Mouse (Mus musculus) forebrain, embryonic 16.5 days (tissue): Measurements from ENCODE around the gene Fcho1. TPM values are rescaled to one million over a fixed set of nuclear protein-coding genes. Genes with fewer than 3 reads are reported as not detected.
"Not testable (repeated sequence)": the region's sequence is repeated elsewhere in the genome, so short reads cannot be mapped to it uniquely, and the experiment has no call there.

ENCODE experiments used
- ATAC-seq: fragments of 200-750 bp; cut with Nextera tagmentation; 2 replicates; pipeline ENCODE4 v1.8.0; 2017; ENCODE audit warnings: mild to moderate bottlenecking, moderate library complexity
- H3K27ac ChIP-seq: fragments of 300-500 bp; sonication (generic); 2 replicates; pipeline ENCODE4 v1.5.1; 2014; ENCODE audit warnings: low read length, control low read depth
- H3K27me3 ChIP-seq: fragments of 300-500 bp; sonication (generic); replicated peaks from 2 replicates; pipeline ENCODE4 v1.6.1; 2014; ENCODE audit warnings: low read length; ENCODE audit not compliant: control insufficient read depth, insufficient read depth
- H3K36me3 ChIP-seq: fragments of 300-500 bp; sonication (generic); 2 replicates; pipeline ENCODE4 v1.6.1; 2014; ENCODE audit not compliant: control insufficient read depth, insufficient read depth
- H3K4me1 ChIP-seq: fragments of 300-500 bp; sonication (generic); replicated peaks from 2 replicates; pipeline ENCODE4 v1.6.1; 2014; ENCODE audit warnings: low read length; ENCODE audit not compliant: control insufficient read depth, insufficient read depth
- H3K4me2 ChIP-seq: fragments of 300-500 bp; sonication (generic); 2 replicates; pipeline ENCODE4 v1.6.1; 2014; ENCODE audit warnings: mild to moderate bottlenecking, low read length, control low read depth
- H3K4me3 ChIP-seq: fragments of 300-500 bp; sonication (generic); replicated peaks from 2 replicates; pipeline ENCODE4 v1.5.1; 2014; ENCODE audit warnings: mild to moderate bottlenecking, low read length, control low read depth
- H3K9ac ChIP-seq: fragments of 300-500 bp; sonication (generic); replicated peaks from 2 replicates; pipeline ENCODE4 v1.6.1; 2014; ENCODE audit warnings: low read depth, low read length, control low read depth
- H3K9me3 ChIP-seq: fragments of 300-500 bp; sonication (generic); 2 replicates; pipeline ENCODE4 v1.6.1; 2016; ENCODE audit warnings: low read length; ENCODE audit not compliant: control insufficient read depth
- WGBS: fragments of 180-500 bp; shearing (Covaris S2); extraction: QIAGEN DNeasy Blood & Tissue Kit; methylation state at CpG from one replicate; pipeline ENCODE4 v1.1.7; 2014; 5-methylcytosine and 5-hydroxymethylcytosine counted together
- polyA plus RNA-seq: library from polyadenylated mRNA; unstranded; fragments of >200 nt; fragmentation: Nextera tagmentation; extraction: Ambion mirVana; gene quantifications from 2 replicates; pipeline ENCODE4 v1.2.1, GENCODE M21; 2015

Fcho1 gene
- polyA plus RNA-seq, 1 experiment from 2014 or later, result 100 TPM

DNA sequence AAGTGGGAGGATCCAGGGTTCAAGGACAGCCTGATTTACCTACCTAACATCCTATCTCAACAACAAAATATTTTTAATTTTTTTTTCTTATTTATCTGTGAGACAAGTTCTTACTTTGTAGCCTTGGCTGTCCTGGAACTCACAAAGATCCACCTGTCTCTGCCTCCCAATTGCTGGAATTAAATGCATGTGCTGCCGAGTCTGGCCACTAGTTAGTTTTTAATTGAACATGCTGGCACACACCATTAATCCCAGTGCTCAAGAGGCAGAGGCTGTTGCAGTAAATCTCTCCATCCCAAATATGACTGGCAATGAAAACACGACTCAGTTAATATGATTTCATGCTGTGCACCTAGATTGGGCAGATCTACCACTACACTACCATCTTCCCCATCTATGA lies 17.3 kb upstream of the Fcho1 start:
- Histone ChIP-seq H3K9ac (no peak overlapping the region), H3K9me3 (no peaks in the 10 kb centered on the region), H3K4me3 (no peak overlapping the region), H3K27ac (no peak overlapping the region), H3K4me2 (no peak overlapping the region), H3K4me1 (peaks cover 6% of the 10 kb centered on the region), H3K27me3 (0 out of 2 replicates have a peak, but pooled peaks cover 2% of the 10 kb centered on the region), H3K36me3 (no peaks in the 10 kb centered on the region)
- WGBS, result 59% methylated on average over 2 of the region's 2 CpGs
- ATAC-seq, result no peak

DNA sequence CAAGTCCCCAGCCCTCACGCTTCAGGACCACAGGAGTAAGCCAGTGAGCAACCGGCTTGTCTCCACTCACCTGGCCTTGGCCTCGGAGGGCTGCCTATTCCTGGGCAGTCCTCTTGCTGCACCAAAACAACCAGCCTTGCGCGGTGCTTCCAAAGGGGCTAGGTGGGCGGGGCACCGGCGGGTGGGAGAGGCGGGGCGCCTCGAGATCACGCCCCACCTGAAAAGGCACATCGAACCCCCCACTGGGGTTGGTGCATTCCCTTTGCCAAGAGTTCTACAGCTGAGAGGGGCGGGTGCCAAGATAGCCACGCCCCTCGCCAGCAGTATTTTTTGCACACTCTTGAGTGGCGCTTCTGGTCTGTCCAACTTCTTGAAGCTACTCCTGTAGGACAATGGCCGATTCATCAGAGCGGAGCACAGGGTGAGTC lies 16.2 kb upstream of the Fcho1 start:
- ATAC-seq, result peak; percentile 54; the same call in 1 of the 2 replicates
- 0 out of 2 replicates have a peak, but pooled peaks cover 2% of the 10 kb centered on the region for H3K27me3 ChIP-seq
- H3K9me3 ChIP-seq, result no peaks in the 10 kb centered on the region
- no peaks in the 10 kb centered on the region for H3K36me3 ChIP-seq
- peaks cover 6% of the 10 kb centered on the region for H3K4me1 ChIP-seq
- peak overlapping the region; percentile 14; the same call in 1 of the 2 replicates for H3K4me3 ChIP-seq
- H3K4me2 ChIP-seq, result peak overlapping the region; percentile 44
- WGBS, result 3% methylated on average over 19 of the region's 19 CpGs
- H3K27ac ChIP-seq, result no peak overlapping the region
- no peak overlapping the region for H3K9ac ChIP-seq

DNA sequence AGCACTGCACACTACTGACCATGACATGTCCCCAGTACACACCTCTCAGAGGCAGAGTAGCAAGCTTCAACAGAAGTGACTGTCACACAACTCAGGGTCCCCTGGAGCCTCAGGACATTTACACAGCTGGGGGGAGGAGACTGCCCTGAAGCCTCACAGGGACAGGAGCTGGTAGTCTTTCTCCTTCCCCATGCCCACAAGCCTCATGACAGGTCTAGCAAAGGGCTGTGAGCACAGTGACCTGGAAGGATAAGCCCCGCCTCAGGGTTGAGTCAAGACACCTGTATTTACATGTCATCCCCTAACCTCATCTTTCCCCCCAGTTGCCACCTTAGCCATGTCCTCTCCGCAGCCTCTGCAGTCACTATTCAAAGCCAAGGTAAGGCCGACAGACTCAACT lies 15.7 kb upstream of the Fcho1 start:
- Histone ChIP-seq H3K36me3 (no peaks in the 10 kb centered on the region), H3K9me3 (no peaks in the 10 kb centered on the region), H3K27ac (no peak overlapping the region), H3K9ac (no peak overlapping the region), H3K27me3 (0 out of 2 replicates have a peak, but pooled peaks cover 2% of the 10 kb centered on the region), H3K4me3 (no peak overlapping the region; the same call in 1 of the 2 replicates), H3K4me2 (peak overlapping the region; percentile 44), H3K4me1 (peaks cover 6% of the 10 kb centered on the region)
- WGBS, result 36% methylated on average over 3 of the region's 3 CpGs
- no peak for ATAC-seq

DNA sequence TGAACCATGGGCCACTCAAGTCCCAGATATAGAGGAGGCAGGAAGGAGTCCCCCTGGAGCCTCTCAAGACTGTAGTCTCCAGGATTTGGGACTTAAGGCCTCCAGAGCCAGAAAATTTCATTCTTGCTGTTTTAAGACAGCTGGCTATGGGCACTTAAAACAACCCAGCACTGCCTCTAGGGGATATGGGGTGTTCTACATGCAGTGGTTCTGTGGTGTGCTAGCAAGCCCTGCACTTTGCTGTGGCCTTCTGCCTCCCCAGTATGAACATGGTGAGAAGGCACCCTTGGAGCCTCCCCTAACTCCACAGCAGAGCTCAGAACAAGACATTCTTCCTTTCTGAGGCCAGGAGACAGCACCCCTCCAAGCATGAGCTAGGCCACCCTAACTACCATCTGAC lies 12.8 kb upstream of the Fcho1 start:
- H3K9me3 ChIP-seq, ATAC-seq, H3K4me1 ChIP-seq: not testable (repeated sequence)

DNA sequence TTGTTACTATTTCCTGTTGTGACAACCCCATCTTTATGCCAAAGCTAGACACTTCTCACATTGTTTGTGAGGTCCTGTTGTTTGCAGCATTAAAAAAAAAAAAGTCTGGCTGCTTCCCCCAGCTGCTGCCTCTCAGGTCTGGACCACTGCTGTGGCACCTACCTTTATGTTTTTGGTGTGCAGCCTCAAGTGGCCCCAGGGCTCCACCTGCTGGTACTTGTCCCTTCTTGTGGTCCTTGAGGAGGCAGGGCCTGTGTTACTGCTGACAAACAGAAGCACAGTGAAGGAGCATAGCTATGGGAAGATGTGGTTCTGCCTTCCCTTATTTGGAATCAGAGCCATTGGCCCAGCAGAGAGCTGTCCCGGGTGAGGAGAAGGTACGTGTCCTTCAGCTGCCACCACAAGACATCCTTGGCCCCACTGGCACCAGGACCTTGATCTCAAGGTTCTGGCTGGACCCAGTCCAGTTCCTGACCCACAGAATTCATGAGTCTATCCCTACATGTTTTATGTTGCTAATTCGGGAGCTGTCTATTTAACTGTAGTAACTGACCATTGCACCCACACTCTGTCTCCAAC lies 6.2 kb upstream of the Fcho1 start:
- Histone ChIP-seq H3K9ac (no peak overlapping the region), H3K4me3 (no peak overlapping the region)

More for the DNA sequence above, 12.8 kb upstream of the Fcho1 start:
- H3K9ac ChIP-seq, H3K27ac ChIP-seq, H3K36me3 ChIP-seq, H3K27me3 ChIP-seq, H3K4me3 ChIP-seq, H3K4me2 ChIP-seq: not testable (repeated sequence)

DNA sequence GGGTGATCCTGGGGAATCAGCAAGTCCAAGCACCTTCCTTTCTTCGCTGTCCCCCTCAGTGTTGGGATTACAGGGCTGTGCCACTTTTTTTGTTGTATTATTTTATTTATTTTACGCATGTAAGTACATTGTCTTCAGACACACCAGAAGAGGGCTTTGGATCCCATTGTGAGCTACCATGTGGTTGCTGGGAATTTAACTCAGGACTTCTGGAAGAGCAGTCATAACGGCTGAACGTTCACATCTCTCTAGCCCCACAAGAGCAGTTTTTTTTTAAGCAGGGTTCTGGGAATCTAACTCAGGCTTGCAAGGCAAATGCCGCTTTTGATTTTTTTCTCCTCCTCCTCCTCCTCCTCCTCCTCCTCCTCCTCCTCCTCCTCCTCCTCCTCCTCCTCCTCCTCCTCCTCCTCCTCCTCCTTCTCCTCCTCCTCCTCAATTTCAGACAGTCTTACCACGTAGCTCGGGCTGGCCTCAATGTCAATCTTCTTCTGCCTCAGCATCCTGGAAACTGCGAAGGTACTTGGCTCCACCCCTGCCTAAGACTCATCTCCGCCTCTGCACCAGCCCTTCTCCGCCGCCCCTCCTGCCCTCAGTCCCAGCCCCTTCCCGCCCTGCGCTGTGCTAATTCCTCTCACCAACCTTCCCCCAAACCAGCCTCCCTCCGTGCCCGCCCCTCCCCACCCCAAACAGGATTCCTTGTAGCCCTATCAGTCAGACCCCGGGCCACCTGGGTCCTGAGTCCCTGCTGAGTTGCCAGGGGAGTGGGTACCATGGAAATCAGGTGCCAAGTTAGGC lies 3.5 kb upstream of the Fcho1 start:
- Histone ChIP-seq H3K9ac (peak overlapping the region; percentile 61), H3K4me3 (peak overlapping the region; percentile 50), H3K27ac (no peak overlapping the region; the same call in 1 of the 2 replicates), H3K4me2 (peak overlapping the region; percentile 82), H3K4me1 (peaks cover 22% of the 10 kb centered on the region), H3K9me3 (no peaks in the 10 kb centered on the region), H3K27me3 (no peaks in the 10 kb centered on the region), H3K36me3 (no peaks in the 10 kb centered on the region)
- peak; percentile 32 for ATAC-seq
- WGBS, result 3% methylated on average over 13 of the region's 16 CpGs

More for the DNA sequence above, 6.2 kb upstream of the Fcho1 start:
- WGBS, result 57% methylated on average over 3 of the region's 3 CpGs
- no peak overlapping the region for H3K4me2 ChIP-seq
- H3K4me1 ChIP-seq, result peaks cover 8% of the 10 kb centered on the region
- H3K9me3 ChIP-seq, result no peaks in the 10 kb centered on the region
- no peak for ATAC-seq
- H3K36me3 ChIP-seq, result no peaks in the 10 kb centered on the region
- H3K27ac ChIP-seq, result no peak overlapping the region
- no peaks in the 10 kb centered on the region for H3K27me3 ChIP-seq

DNA sequence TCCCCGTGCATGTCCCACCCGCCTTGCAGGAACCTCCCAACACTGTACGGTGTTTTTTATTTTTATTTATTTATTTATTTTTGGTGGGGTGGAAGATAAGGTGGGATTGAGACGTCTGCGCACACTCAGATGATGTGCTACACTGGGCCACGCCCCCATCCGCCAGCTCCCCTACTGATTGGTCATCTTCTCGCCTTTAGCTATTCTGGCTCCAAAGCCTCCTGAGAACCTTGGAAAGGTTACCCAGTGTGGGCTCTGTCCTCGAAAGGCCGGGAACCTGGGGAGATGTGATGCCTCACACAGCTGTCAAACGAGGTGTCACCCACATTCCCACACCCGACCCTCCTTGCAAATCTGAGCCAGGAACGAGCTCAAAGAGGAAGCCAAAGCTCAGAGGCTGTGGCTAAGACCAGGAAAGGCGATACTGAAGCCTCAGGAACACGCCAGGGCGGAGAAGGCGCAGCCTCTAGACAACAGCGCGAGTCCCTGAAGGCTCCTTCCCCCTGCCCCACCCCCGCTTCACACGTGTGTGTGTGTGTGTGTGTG lies 2.8 kb upstream of the Fcho1 start:
- Histone ChIP-seq H3K27me3 (no peaks in the 10 kb centered on the region), H3K27ac (peak overlapping the region; percentile 53), H3K4me2 (peak overlapping the region; percentile 82), H3K4me3 (peak overlapping the region; percentile 50), H3K4me1 (peaks cover 26% of the 10 kb centered on the region), H3K9ac (peak overlapping the region; percentile 61), H3K36me3 (no peaks in the 10 kb centered on the region), H3K9me3 (no peaks in the 10 kb centered on the region)
- peak; percentile 37 for ATAC-seq
- WGBS, result 8% methylated on average over 19 of the region's 21 CpGs

DNA sequence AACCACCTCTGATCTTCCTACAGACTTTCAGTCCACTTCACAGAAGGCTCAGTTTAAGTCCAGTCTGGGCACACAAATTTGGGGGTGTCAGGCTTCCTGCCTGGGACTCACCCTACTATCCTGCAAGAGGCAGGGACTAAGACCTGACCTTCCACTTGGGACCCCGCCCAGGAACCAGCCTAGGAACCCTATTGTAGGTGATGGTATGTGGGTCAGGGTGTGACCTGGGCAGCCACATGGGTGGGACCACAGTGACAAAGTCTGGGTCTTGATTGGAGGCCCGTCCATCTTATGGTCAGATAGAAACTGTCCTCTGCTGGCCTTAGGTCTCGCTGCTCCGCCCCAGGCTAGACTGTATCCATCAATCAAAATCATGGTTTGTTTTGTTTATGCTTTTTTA lies 1.1 kb downstream of the Fcho1 start:
- Histone ChIP-seq H3K27ac (no peak overlapping the region), H3K9ac (no peak overlapping the region; the same call in 1 of the 2 replicates), H3K9me3 (no peaks in the 10 kb centered on the region), H3K4me1 (peaks cover 53% of the 10 kb centered on the region), H3K4me2 (peak overlapping the region; percentile 82), H3K36me3 (no peaks in the 10 kb centered on the region), H3K4me3 (peak overlapping the region; percentile 65), H3K27me3 (no peaks in the 10 kb centered on the region)
- WGBS, result 78% methylated on average over 4 of the region's 4 CpGs
- ATAC-seq, result no peak

DNA sequence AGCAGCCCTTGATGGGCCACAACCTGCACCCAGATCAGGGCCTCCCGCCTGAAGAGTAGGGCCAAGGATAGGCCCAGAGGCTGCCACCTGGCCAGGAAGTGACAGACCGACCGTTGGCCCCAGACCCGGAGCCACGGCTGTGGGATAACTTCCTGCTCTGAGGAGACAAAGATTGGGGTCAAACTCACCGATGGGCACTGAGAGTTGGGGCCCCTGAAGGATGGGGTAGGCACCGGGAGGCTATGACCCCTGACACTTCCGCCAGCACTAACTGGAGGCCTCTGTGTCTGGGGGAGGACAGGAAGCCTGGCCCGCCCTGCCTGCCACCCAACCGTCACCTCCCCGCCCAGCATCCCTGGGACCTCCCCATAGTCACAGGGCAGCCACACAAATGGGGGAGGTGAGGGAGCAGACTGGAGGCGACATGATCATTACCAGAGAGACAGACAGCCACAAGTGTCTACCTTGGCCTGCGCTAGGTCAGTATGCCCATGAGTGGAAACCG lies 2.4 kb downstream of the Fcho1 start:
- Histone ChIP-seq H3K4me2 (no peak overlapping the region), H3K27ac (no peak overlapping the region), H3K4me3 (no peak overlapping the region), H3K27me3 (no peaks in the 10 kb centered on the region), H3K36me3 (0 out of 2 replicates have a peak, but pooled peaks cover 1% of the 10 kb centered on the region), H3K9me3 (no peaks in the 10 kb centered on the region), H3K9ac (no peak overlapping the region; the same call in 1 of the 2 replicates), H3K4me1 (peaks cover 58% of the 10 kb centered on the region)
- 78% methylated on average over 14 of the region's 14 CpGs for WGBS
- no peak for ATAC-seq
